Mouse (Mus musculus): ENCODE measurements around the gene Olfr901.

DNA sequence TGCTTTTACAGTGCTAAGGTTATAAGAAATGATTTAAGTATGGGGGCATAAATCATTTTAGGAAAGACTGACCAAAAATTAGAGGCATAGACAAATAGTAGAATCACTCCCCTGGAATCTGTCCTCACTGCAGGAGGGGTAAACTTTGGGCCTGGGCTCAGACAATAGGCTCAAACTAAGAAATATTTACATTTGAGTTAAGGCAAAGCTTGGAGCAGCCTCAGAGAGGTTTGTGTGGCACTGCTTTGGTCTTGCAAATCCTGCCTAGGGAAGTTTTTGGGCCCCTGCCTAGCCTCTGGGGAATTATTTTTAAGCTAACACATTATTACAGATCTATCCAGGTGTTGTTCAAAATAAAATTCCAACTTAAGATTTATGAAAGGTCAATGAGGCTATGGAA lies 5.5 kb upstream of the Olfr901 start:
- TF ChIP-seq CTCF (conservative IDR thresholded peaks at IDR 0.05; ENCODE audit: insufficient read depth, insufficient read length, low read depth, low read length) (no peak), POLR2A (IDR thresholded peaks at IDR 0.05; ENCODE audit: low read depth, low read length) (no peak)

Data from kidney, adult 2 months (tissue).